Mouse (Mus musculus) spleen, postnatal 10 days (tissue): ENCODE data around the gene Nr1i2.
"Not testable (repeated sequence)": the region's sequence is repeated elsewhere in the genome, so short reads cannot be mapped to it uniquely, and the experiment has no call there.

Source experiments
- DNase-seq, 2 experiments: peaks; one replicate each; pipeline ENCODE4 v3.0.0; 2021 to 2022; ENCODE audit warnings: low spot score in 2 of 2

Nr1i2 gene

GRCm38 (mm10) chr16:38294685-38295348, at the start of gene Nr1i2:
Gene Nr1i2 (minus strand): TSS chr16:38294824.
- DNase-seq = no peak

GRCm38 (mm10) chr16:38341396-38342324, 47.0 kb upstream of the Nr1i2 start, which contains the start of gene Maats1:
Gene Maats1 (minus strand): TSS chr16:38342143.
- DNase-seq = peak in 1 of 2 experiments; percentile 69

- DNase-seq = not testable (repeated sequence)
These were observed 43.5 kb upstream of the Nr1i2 start for GRCm38 (mm10) chr16:38338077-38338476.

GRCm38 (mm10) chr16:38334431-38334830, 39.8 kb upstream of the Nr1i2 start:
- DNase-seq = no peak

GRCm38 (mm10) chr16:38329340-38329739, 34.7 kb upstream of the Nr1i2 start:
- no peak for DNase-seq

- DNase-seq = no peak
These were observed 32.3 kb upstream of the Nr1i2 start for GRCm38 (mm10) chr16:38326778-38327397.

GRCm38 (mm10) chr16:38324311-38324710, 29.7 kb upstream of the Nr1i2 start:
- DNase-seq = no peak

GRCm38 (mm10) chr16:38321452-38321935, 26.9 kb upstream of the Nr1i2 start:
- DNase-seq = peak; percentile 9 to 70

- no peak for DNase-seq
These were observed 24.5 kb upstream of the Nr1i2 start for GRCm38 (mm10) chr16:38319087-38319486.

- DNase-seq = no peak
These were observed 23.9 kb upstream of the Nr1i2 start for GRCm38 (mm10) chr16:38318492-38318891.

- DNase-seq = no peak
These were observed 13.6 kb upstream of the Nr1i2 start for GRCm38 (mm10) chr16:38308195-38308594.

GRCm38 (mm10) chr16:38307651-38308050, 13.0 kb upstream of the Nr1i2 start:
- no peak for DNase-seq

- DNase-seq = no peak
These were observed 12.6 kb upstream of the Nr1i2 start for GRCm38 (mm10) chr16:38307221-38307605.

GRCm38 (mm10) chr16:38306571-38307220, 12.1 kb upstream of the Nr1i2 start:
- peak; percentile 14 to 45 for DNase-seq

- DNase-seq = peak in 1 of 2 experiments; percentile 33
These were observed 10.0 kb upstream of the Nr1i2 start for GRCm38 (mm10) chr16:38304460-38305194.

GRCm38 (mm10) chr16:38302367-38302766, 7.7 kb upstream of the Nr1i2 start:
- no peak for DNase-seq

- no peak for DNase-seq
These were observed 3.8 kb upstream of the Nr1i2 start for GRCm38 (mm10) chr16:38298410-38298809.

- no peak for DNase-seq
These were observed 816 bp upstream of the Nr1i2 start for GRCm38 (mm10) chr16:38295349-38295930.

- DNase-seq = no peak
These were observed 4.5 kb downstream of the Nr1i2 start for GRCm38 (mm10) chr16:38290151-38290550.

GRCm38 (mm10) chr16:38288851-38289250, 5.8 kb downstream of the Nr1i2 start:
- no peak for DNase-seq

- no peak for DNase-seq
These were observed 6.9 kb downstream of the Nr1i2 start for GRCm38 (mm10) chr16:38287762-38288161.
